Mouse (Mus musculus): ENCODE data around the gene Cln6. TPM values are rescaled to one million over a fixed set of nuclear protein-coding genes. Genes with fewer than 3 reads are reported as not detected.
A peak's percentile ranks its signal among the peaks of the same experiment; 100 is the strongest.
"Not testable (repeated sequence)": the region's sequence is repeated elsewhere in the genome, so short reads cannot be mapped to it uniquely, and the experiment has no call there.

Cln6 gene
- total and polyA plus RNA-seq, 2 experiments from 2014 or later = 9.5 to 31.7 TPM

DNA sequence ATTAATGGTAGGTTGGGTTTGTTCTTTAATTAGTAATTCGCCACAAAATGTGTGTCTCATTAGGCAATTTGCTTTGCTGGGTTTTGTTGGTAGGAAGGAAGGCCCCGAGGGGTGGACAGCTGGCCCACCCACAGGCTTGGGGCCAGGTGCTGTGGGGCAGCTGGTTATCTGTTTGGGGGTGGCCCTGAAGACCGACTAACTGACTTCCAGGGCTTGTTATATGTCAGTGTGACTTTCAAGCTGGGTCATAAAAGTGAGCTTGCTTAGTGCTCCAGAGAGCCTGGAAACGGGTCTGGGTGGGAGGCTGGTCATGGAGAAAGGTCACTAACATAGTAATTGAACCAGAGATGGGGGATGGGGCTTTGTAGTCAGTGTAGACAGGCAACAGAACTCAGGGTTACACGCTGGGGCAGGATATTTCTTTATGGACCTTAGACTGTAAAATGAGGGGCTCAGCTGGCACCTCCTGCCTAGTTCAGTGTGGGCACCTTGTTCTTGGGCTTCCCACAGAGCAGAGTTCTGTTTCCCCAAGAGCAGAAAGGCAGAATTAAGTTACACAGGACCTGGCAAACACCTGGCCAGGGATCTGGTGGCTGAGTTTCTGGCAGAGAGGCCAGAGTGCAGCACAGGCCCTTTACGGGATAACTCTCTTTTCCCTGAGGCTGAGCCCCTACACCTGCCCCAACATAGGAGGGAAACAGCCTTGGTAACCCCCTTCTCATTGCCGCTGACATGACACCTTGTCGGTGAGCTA, 19.9 kb downstream of the Cln6 start:
- ATAC-seq = no peak
- WGBS = 46% methylated on average over 8 of the region's 8 CpGs

DNA sequence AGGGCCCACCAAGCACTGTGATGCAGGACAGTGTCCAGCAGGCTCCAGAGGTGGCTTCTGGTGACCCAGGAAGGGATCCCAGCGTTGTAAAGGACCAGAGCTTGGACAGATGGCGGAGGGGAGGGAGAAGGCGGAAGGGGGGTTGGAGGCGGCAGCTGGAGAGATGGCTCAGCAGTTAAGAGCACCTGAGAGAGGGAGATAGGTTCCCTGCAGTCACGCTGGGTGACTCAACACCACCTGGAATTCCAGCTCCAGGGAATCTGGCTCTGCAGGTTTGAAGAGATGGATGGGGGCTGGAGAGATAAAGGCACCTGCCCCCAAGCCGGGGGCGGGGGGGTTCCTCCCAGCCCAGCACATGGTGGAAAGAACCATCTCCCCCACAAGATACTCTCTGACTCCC, 21.5 kb downstream of the Cln6 start:
- not testable (repeated sequence) for H3K9ac ChIP-seq (replicated peaks; ENCODE audit: low read length); H3K27me3 ChIP-seq (ENCODE audit: insufficient read depth, low read length); H3K4me1 ChIP-seq (ENCODE audit: insufficient read depth, low read length); DNase-seq (ENCODE audit: low spot score); ATAC-seq; H3K4me3 ChIP-seq (ENCODE audit: low read length); H3K4me2 ChIP-seq (ENCODE audit: low read depth, low read length); H3K27ac ChIP-seq; H3K9me3 ChIP-seq (ENCODE audit: low read length); H3K36me3 ChIP-seq (ENCODE audit: insufficient read depth, low read length)
- WGBS = 63% methylated on average over 6 of the region's 7 CpGs

More for the DNA sequence above, 19.9 kb downstream of the Cln6 start:
- Histone ChIP-seq H3K9ac (replicated peaks; ENCODE audit: low read length) (no peak overlapping the region), H3K4me1 (ENCODE audit: insufficient read depth, low read length) (no peaks in the 10 kb centered on the region), H3K27ac (0 out of 2 replicates have a peak overlapping the region, but pooled peaks have one; percentile 33), H3K9me3 (ENCODE audit: low read length) (no peaks in the 10 kb centered on the region), H3K4me2 (ENCODE audit: low read depth, low read length) (peak overlapping the region; percentile 23), H3K27me3 (ENCODE audit: insufficient read depth, low read length) (no peaks in the 10 kb centered on the region), H3K4me3 (ENCODE audit: low read length) (no peak overlapping the region), H3K36me3 (ENCODE audit: insufficient read depth, low read length) (no peaks in the 10 kb centered on the region)
- no peak for TF ChIP-seq CTCF (IDR thresholded peaks at IDR 0.05; ENCODE audit: low read depth)
- peak; percentile 18 for DNase-seq (ENCODE audit: low spot score)

DNA sequence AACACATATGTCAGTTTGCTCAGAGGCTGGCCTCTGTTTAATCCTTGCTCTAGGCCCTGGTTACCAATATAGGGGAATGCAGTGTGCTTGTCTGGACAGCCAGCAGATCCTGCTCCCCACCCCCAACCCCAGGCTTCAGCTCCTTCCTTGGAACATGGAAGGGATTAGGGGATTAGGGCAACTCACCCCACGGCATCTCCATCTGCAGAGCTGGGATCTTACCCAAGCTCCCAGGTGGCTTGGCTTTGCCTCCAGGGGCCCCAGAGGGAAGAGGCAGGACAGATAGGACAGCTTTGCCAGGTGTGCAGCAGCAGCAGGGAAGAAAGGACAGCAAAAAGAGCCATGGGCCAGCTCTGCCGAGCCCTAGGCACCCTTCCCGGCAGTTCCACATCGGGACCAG, 22.3 kb downstream of the Cln6 start:
- no peaks in the 10 kb centered on the region for H3K36me3 ChIP-seq (ENCODE audit: insufficient read depth, low read length)
- no peak for TF ChIP-seq CTCF (IDR thresholded peaks at IDR 0.05; ENCODE audit: low read depth)
- no peaks in the 10 kb centered on the region for H3K4me1 ChIP-seq (ENCODE audit: insufficient read depth, low read length)
- WGBS = 64% methylated on average over 4 of the region's 4 CpGs
- no peak overlapping the region for H3K4me3 ChIP-seq (ENCODE audit: low read length)
- no peak for DNase-seq (ENCODE audit: low spot score)
- no peaks in the 10 kb centered on the region for H3K27me3 ChIP-seq (ENCODE audit: insufficient read depth, low read length)
- no peaks in the 10 kb centered on the region for H3K9me3 ChIP-seq (ENCODE audit: low read length)
- H3K4me2 ChIP-seq (ENCODE audit: low read depth, low read length) = no peak overlapping the region
- no peak overlapping the region for H3K27ac ChIP-seq
- no peak for ATAC-seq
- H3K9ac ChIP-seq (replicated peaks; ENCODE audit: low read length) = no peak overlapping the region

DNA sequence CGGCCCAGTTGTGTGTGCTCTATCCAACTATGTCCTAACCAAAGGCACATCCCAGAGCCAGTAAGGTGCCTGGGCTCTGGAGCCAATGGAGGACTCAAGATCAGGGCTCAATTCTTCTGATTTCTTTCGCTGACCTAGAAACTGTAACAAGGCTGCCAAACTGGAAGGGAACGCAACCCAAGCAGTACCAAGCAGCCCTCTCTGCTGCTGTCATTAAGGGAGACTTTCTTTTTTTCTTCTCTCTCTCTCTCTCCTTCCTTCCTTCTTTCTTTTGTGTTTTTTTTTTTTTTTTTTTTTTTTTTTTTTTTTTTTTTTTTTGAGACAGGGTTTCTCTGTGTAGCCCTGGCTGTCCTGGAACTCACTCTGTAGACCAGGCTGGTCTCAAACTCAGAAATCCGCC, 30.7 kb downstream of the Cln6 start:
- WGBS = 96% methylated on average over 4 of the region's 4 CpGs
- H3K4me3 ChIP-seq (ENCODE audit: low read length); ATAC-seq; DNase-seq (ENCODE audit: low spot score); H3K27ac ChIP-seq; H3K27me3 ChIP-seq (ENCODE audit: insufficient read depth, low read length); H3K9ac ChIP-seq (replicated peaks; ENCODE audit: low read length); H3K4me2 ChIP-seq (ENCODE audit: low read depth, low read length); H3K4me1 ChIP-seq (ENCODE audit: insufficient read depth, low read length); H3K36me3 ChIP-seq (ENCODE audit: insufficient read depth, low read length); H3K9me3 ChIP-seq (ENCODE audit: low read length): not testable (repeated sequence)

DNA sequence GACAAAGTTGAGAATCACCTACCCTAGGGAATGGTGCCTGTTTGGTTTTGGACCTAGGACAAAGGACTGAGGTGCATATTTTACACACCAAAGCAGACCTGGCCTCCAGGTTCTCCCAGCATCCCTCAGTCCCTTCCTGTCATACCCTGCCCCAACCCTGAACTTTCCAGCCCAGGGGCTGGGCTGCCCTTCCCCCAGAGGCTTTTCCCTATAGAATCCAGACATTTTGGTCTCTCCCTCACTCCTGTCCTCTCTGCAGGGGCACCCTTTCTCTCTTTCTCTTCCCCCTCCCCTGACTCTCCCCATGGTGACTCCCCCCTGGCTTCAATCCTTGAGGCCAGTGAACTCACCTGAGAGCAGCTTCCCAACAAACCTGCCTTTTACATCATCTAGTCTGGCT, 32.1 kb downstream of the Cln6 start:
- Histone ChIP-seq H3K9ac (replicated peaks; ENCODE audit: low read length) (no peak overlapping the region), H3K4me1 (ENCODE audit: insufficient read depth, low read length) (no peaks in the 10 kb centered on the region), H3K4me2 (ENCODE audit: low read depth, low read length) (no peak overlapping the region), H3K4me3 (ENCODE audit: low read length) (no peak overlapping the region), H3K27me3 (ENCODE audit: insufficient read depth, low read length) (no peaks in the 10 kb centered on the region), H3K27ac (no peak overlapping the region), H3K9me3 (ENCODE audit: low read length) (no peaks in the 10 kb centered on the region), H3K36me3 (ENCODE audit: insufficient read depth, low read length) (no peaks in the 10 kb centered on the region)
- ATAC-seq = no peak
- no peak for TF ChIP-seq CTCF (IDR thresholded peaks at IDR 0.05; ENCODE audit: low read depth)
- DNase-seq (ENCODE audit: low spot score) = no peak

DNA sequence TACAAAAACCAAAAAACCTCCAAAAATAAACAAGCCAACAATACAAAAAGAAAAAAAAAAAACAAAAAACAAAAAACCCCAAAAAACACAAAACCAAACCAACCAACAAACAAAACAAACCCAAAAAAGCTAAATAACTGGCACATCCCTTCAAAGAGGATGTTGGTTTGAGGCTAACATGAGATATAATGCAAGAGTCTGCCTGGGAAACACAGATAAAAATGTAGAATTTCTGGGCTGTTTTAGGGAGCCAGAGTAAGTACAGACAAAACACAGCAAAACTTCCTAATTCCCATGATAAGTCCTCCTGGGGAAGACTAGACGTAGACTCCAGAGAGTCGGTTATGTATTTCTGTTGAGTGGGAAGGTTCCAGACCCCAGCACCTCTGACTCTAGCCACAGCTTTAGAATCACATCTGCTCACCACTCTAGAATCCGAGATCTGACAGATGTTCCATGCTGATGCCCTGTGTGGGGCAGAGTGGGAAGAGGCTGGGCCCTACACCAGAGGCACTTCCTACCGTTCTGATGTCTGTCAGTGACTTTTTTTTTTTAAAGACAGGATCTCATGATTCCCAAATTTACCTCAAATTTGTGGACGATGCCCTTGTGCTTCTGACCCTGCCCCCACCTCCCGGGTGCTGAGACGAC, 38.5 kb downstream of the Cln6 start:
- 84% methylated on average over 7 of the region's 7 CpGs for WGBS
- no peak overlapping the region for H3K27ac ChIP-seq
- DNase-seq (ENCODE audit: low spot score) (no peak), ATAC-seq (no peak)
- no peaks in the 10 kb centered on the region for H3K27me3 ChIP-seq (ENCODE audit: insufficient read depth, low read length)
- no peak for TF ChIP-seq CTCF (IDR thresholded peaks at IDR 0.05; ENCODE audit: low read depth)
- H3K9me3 ChIP-seq (ENCODE audit: low read length) = no peaks in the 10 kb centered on the region
- no peak overlapping the region for H3K4me3 ChIP-seq (ENCODE audit: low read length)
- H3K36me3 ChIP-seq (ENCODE audit: insufficient read depth, low read length) = peaks cover 14% of the 10 kb centered on the region; the same call in 1 of the 2 replicates
- H3K9ac ChIP-seq (replicated peaks; ENCODE audit: low read length) = no peak overlapping the region
- no peaks in the 10 kb centered on the region for H3K4me1 ChIP-seq (ENCODE audit: insufficient read depth, low read length)
- no peak overlapping the region for H3K4me2 ChIP-seq (ENCODE audit: low read depth, low read length)

DNA sequence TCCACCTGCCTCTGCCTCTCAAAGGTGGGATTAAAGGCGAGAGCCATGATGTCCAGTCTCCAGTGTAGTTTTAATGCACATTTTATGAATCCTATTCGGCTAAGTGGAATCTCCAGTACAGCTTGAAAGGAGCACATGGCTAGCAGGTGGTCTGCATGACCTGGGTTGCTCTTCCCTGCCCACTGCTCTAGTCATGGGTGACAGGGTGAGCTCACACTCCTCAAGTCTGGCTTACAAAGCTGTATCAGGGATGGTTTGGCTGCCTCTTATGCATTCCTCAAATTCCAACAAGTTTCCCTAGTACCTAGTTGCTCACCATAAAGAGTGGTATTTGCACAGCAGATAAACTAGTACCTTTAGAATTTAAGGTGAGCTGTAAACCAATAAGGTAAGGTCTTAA, 39.2 kb downstream of the Cln6 start:
- Histone ChIP-seq H3K36me3 (ENCODE audit: insufficient read depth, low read length) (peaks cover 14% of the 10 kb centered on the region; the same call in 1 of the 2 replicates), H3K4me2 (ENCODE audit: low read depth, low read length) (no peak overlapping the region), H3K27ac (no peak overlapping the region), H3K27me3 (ENCODE audit: insufficient read depth, low read length) (no peaks in the 10 kb centered on the region), H3K9me3 (ENCODE audit: low read length) (no peaks in the 10 kb centered on the region), H3K4me3 (ENCODE audit: low read length) (no peak overlapping the region), H3K4me1 (ENCODE audit: insufficient read depth, low read length) (no peaks in the 10 kb centered on the region), H3K9ac (replicated peaks; ENCODE audit: low read length) (no peak overlapping the region)
- DNase-seq (ENCODE audit: low spot score) (no peak), ATAC-seq (no peak)
- WGBS = 88% methylated on average over 2 of the region's 2 CpGs
- TF ChIP-seq CTCF (IDR thresholded peaks at IDR 0.05; ENCODE audit: low read depth) = no peak

Measured in hindbrain, postnatal 0 days (tissue).